Mouse (Mus musculus): ENCODE data around the gene Stat4. TPM values are rescaled to one million over a fixed set of nuclear protein-coding genes. Genes with fewer than 3 reads are reported as not detected.
"Not testable (repeated sequence)": the region's sequence is repeated elsewhere in the genome, so short reads cannot be mapped to it uniquely, and the experiment has no call there.

Gene Stat4
- total and polyA plus RNA-seq, 3 experiments = 11.4 to 17.5 (median 16.7) TPM

DNA sequence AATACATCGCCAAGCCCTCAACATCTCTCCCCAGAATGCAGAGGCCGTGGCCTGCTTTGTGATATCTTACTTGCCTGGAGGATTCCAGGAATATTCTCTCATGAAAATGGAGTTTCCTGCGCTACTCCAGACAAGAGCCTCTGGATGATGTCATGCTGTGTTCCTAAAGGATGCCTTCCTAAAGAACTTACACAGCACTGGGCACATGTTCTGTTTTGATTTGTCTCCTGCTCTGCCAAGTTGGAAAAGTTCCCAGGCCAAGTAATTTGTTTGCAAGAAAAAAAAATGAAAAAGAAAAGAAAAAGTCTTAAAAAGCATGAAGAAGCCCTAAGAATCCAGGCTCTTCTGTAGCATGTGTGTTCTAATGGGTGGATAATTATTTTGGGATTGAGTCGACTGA lies 56.2 kb downstream of the Stat4 start:
- Histone ChIP-seq H3K36me3 (replicated peaks in 1 of 2; ENCODE audit: control insufficient read depth in 1 of 2, insufficient read depth in 1 of 2, low read length in 1 of 2) (peaks cover 0 to 6% of the 10 kb centered on the region in 2 experiments), H3K27ac (ENCODE audit: insufficient read depth, low read depth) (no peak overlapping the region), H3K9ac (ENCODE audit: insufficient read depth, low read depth) (no peak overlapping the region), H3K4me3 (replicated peaks in 1 of 3; ENCODE audit: low read depth in 2 of 3, low read length in 2 of 3, poor library complexity in 1 of 3) (no peak overlapping the region), H3K4me1 (ENCODE audit: control insufficient read depth in 1 of 2, insufficient read depth in 2 of 2) (peaks cover 14 to 24% of the 10 kb centered on the region in 2 experiments), H3K9me3 (replicated peaks; ENCODE audit: low read length) (no peaks in the 10 kb centered on the region), H3K79me2 (replicated peaks; ENCODE audit: control insufficient read depth, extremely low read depth, insufficient read depth, poor library complexity, severe bottlenecking) (no peaks in the 10 kb centered on the region), H3K27me3 (replicated peaks) (no peaks in the 10 kb centered on the region), H3K4me2 (ENCODE audit: insufficient read depth, low read depth, poor library complexity, severe bottlenecking) (no peak overlapping the region)
- in situ Hi-C loops (cut with MboI; ENCODE audit: low pct_ligation_motif_present, low pct_unique_long_range_greater_than_20kb, low sequenced_read_pairs) = no loop called here
- DNase-seq (ENCODE audit: extremely low read depth) = no peak
- dilution Hi-C loops (cut with MboI; ENCODE audit: extremely low pct_ligation_motif_present, extremely low pct_unique_long_range_greater_than_20kb, low sequenced_read_pairs) = no loop called here
- TF ChIP-seq ZNF384 (IDR thresholded peaks at IDR 0.05; ENCODE audit: low read depth, low read length) (no peak), CTCF (conservative IDR thresholded peaks at IDR 0.05 in 1 of 2, IDR thresholded peaks at IDR 0.05 in 1 of 2; ENCODE audit: low read depth in 2 of 2, low read length in 2 of 2) (no peak), NRF1 (IDR thresholded peaks at IDR 0.05; ENCODE audit: low read depth, low read length) (no peak)

DNA sequence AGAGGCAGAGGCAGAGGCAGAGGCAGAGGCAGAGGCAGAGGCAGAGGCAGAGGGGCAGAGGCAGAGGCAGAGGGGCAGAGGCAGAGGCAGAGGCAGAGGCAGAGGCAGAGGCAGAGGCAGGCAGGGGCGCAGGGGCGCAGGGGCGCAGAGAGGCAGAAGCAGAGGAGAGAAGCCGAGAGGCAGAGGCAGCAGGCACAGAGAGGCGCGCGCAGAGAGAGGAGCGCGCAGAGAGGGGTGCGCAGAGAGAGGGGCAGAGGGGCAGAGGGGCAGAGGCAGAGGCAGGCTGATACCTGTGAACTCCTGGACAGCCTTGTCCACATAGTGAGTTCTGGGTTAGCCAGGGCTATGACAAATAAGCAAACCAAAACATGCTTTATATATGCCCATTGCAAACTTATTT lies 59.9 kb downstream of the Stat4 start:
- H3K4me1 ChIP-seq (ENCODE audit: control insufficient read depth in 1 of 2, insufficient read depth in 2 of 2); H3K9ac ChIP-seq (ENCODE audit: insufficient read depth, low read depth); H3K27ac ChIP-seq (ENCODE audit: insufficient read depth, low read depth); H3K9me3 ChIP-seq (replicated peaks; ENCODE audit: low read length); DNase-seq (ENCODE audit: extremely low read depth); in situ Hi-C loops (cut with MboI; ENCODE audit: low pct_ligation_motif_present, low pct_unique_long_range_greater_than_20kb, low sequenced_read_pairs); H3K36me3 ChIP-seq (replicated peaks in 1 of 2; ENCODE audit: control insufficient read depth in 1 of 2, insufficient read depth in 1 of 2, low read length in 1 of 2); H3K27me3 ChIP-seq (replicated peaks); dilution Hi-C loops (cut with MboI; ENCODE audit: extremely low pct_ligation_motif_present, extremely low pct_unique_long_range_greater_than_20kb, low sequenced_read_pairs); H3K4me2 ChIP-seq (ENCODE audit: insufficient read depth, low read depth, poor library complexity, severe bottlenecking); H3K4me3 ChIP-seq (replicated peaks in 1 of 3; ENCODE audit: low read depth in 2 of 3, low read length in 2 of 3, poor library complexity in 1 of 3); H3K79me2 ChIP-seq (replicated peaks; ENCODE audit: control insufficient read depth, extremely low read depth, insufficient read depth, poor library complexity, severe bottlenecking): not testable (repeated sequence)

GRCm38 (mm10) chr1:52048711-52049110 lies 61.8 kb downstream of the Stat4 start:
- Histone ChIP-seq H3K79me2 (replicated peaks; ENCODE audit: control insufficient read depth, extremely low read depth, insufficient read depth, poor library complexity, severe bottlenecking) (no peaks in the 10 kb centered on the region), H3K27ac (ENCODE audit: insufficient read depth, low read depth) (no peak overlapping the region), H3K36me3 (replicated peaks in 1 of 2; ENCODE audit: control insufficient read depth in 1 of 2, insufficient read depth in 1 of 2, low read length in 1 of 2) (peaks cover 0 to 5% of the 10 kb centered on the region in 2 experiments), H3K9me3 (replicated peaks; ENCODE audit: low read length) (no peaks in the 10 kb centered on the region), H3K4me2 (ENCODE audit: insufficient read depth, low read depth, poor library complexity, severe bottlenecking) (no peak overlapping the region), H3K4me1 (ENCODE audit: control insufficient read depth in 1 of 2, insufficient read depth in 2 of 2) (peaks cover 9 to 13% of the 10 kb centered on the region in 2 experiments), H3K4me3 (replicated peaks in 1 of 3; ENCODE audit: low read depth in 2 of 3, low read length in 2 of 3, poor library complexity in 1 of 3) (no peak overlapping the region), H3K9ac (ENCODE audit: insufficient read depth, low read depth) (no peak overlapping the region), H3K27me3 (replicated peaks) (no peaks in the 10 kb centered on the region)
- dilution Hi-C loops (cut with MboI; ENCODE audit: extremely low pct_ligation_motif_present, extremely low pct_unique_long_range_greater_than_20kb, low sequenced_read_pairs) = no loop called here
- DNase-seq (ENCODE audit: extremely low read depth) = no peak
- TF ChIP-seq SIN3A (IDR thresholded peaks at IDR 0.05; ENCODE audit: low read length) (no peak), MEF2A (IDR thresholded peaks at IDR 0.05; ENCODE audit: borderline replicate concordance, low read depth, low read length) (no peak), CTCF (conservative IDR thresholded peaks at IDR 0.05 in 1 of 2, IDR thresholded peaks at IDR 0.05 in 1 of 2; ENCODE audit: low read depth in 2 of 2, low read length in 2 of 2) (no peak), NRF1 (IDR thresholded peaks at IDR 0.05; ENCODE audit: low read depth, low read length) (no peak), MXI1 (IDR thresholded peaks at IDR 0.05; ENCODE audit: low read depth, low read length) (no peak), POLR2AphosphoS2 (IDR thresholded peaks at IDR 0.05; ENCODE audit: low read depth, low read length) (no peak), E2F4 (IDR thresholded peaks at IDR 0.05; ENCODE audit: insufficient replicate concordance, low read depth, low read length) (no peak), JUND (conservative IDR thresholded peaks at IDR 0.05; ENCODE audit: low read depth, low read length) (no peak), MAX (IDR thresholded peaks at IDR 0.05; ENCODE audit: low read length) (no peak), ETS1 (conservative IDR thresholded peaks at IDR 0.05; ENCODE audit: low read depth, low read length) (no peak), BHLHE40 (IDR thresholded peaks at IDR 0.05; ENCODE audit: low read depth, low read length) (no peak), ZKSCAN1 (IDR thresholded peaks at IDR 0.05; ENCODE audit: borderline replicate concordance, low read depth, low read length) (no peak), MAFK (IDR thresholded peaks at IDR 0.05; ENCODE audit: insufficient replicate concordance, low read length) (no peak)
- in situ Hi-C loops (cut with MboI; ENCODE audit: low pct_ligation_motif_present, low pct_unique_long_range_greater_than_20kb, low sequenced_read_pairs) = no loop called here
